16 mouse cellular contexts compared by ENCODE assay signal in genomic region chr3:69813005-69813695, GRCm38 (mm10). TPM values are rescaled to one million over a fixed set of nuclear protein-coding genes. Genes with fewer than 3 reads are reported as not detected.
"Had no signal": no experiment of that assay in that cellular context is flagged by ENCODE, and none has a peak within 500 bp of the region (broad histone marks: within the 10 kb centered on the region; RNA-seq: fewer than 3 reads in every experiment).

No protein-coding gene starts in this region.

- H3K4me2 ChIP-seq: kidney, embryonic 15.5 days; liver, embryonic 11.5 days; liver, embryonic 15.5 days; midbrain, embryonic 12.5 days had no signal

- H3K27me3 ChIP-seq: kidney, embryonic 15.5 days; liver, embryonic 15.5 days; megakaryocyte, embryonic 14.5 days; midbrain, embryonic 12.5 days had no signal

- H3K4me1 ChIP-seq: kidney, embryonic 15.5 days; liver, embryonic 15.5 days; megakaryocyte, embryonic 14.5 days; midbrain, embryonic 12.5 days had no signal

- H3K36me3 ChIP-seq: kidney, embryonic 15.5 days; limb, embryonic 10.5 days; liver, embryonic 15.5 days; midbrain, embryonic 12.5 days had no signal

- H3K4me3 ChIP-seq: kidney, embryonic 15.5 days; left cerebral cortex, adult 2 months; limb, embryonic 10.5 days; liver, embryonic 15.5 days; megakaryocyte, embryonic 14.5 days; midbrain, embryonic 12.5 days had no signal

- H3K9me3 ChIP-seq: kidney, embryonic 15.5 days; limb, embryonic 10.5 days; liver, embryonic 15.5 days; megakaryocyte, embryonic 14.5 days; midbrain, embryonic 12.5 days had no signal

- DNase-seq: kidney, adult 11 months; kidney, postnatal 25 days; lung, adult 2 months; lung, postnatal 10 days; right cerebral cortex, adult 18-20 months; spleen, adult 18-20 months; thymus, adult 2 months; thymus, postnatal 36 days had no signal

- H3K27ac ChIP-seq: kidney, embryonic 15.5 days; left cerebral cortex, adult 2 months; limb, embryonic 10.5 days; liver, embryonic 15.5 days; macrophage; midbrain, embryonic 12.5 days had no signal

- H3K9ac ChIP-seq: kidney, embryonic 15.5 days; liver, embryonic 15.5 days; midbrain, embryonic 12.5 days had no signal

RNA-seq across cellular contexts. Expression of gene Sptssb, which starts 46.6 kb away (rescaled TPM):
- polyA plus RNA-seq: macrophage had no signal
